Mouse (Mus musculus): ENCODE results near the gene Galnt18. TPM values are rescaled to one million over a fixed set of nuclear protein-coding genes. Genes with fewer than 3 reads are reported as not detected.

The Galnt18 gene
- total RNA-seq, 1 experiment from 2014 or later = not detected

DNA sequence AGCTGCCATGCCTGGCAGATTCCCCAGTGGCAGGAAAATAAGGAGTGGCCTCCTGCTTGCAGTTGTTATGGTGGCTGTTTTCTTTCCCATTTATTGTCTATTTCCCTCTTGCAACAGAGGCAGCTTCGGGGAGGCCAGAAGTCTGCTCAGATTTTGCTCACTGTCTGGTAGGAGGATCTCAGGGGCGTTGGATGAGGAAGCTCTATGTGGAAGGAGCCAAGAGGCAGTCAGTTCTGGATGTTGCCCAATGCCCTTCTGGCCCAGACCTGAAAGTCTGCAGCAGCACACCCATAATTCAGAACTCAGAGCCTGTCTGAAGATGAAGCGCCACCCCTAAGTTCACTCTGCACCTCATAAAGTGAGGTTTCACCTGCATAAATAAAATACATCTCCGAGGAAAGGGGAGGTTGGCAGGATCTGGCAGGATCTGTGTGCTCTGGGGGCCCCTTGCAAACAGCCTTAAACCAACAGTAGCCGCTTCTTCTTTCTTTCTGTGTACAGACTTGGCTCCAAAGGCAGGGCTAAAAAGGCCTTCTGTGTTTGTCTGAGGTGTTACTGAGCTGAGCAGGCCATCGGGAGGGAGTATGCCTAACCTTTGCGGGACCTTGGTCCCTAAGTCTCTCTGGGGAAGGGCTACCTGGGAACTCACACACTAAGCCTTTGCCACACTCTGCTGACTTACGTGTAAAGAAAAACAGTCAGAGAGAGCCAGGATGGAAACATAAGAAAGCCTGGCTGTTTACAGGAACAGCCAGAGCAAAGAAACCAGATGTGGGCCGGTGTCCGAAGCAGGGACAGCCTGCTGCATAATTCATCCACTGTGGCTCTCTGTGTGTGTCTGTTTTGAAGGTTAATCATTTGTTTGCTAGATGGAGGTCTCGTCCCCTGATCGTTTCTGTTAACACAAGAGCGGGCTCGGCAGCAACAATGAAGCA lies 116.4 kb downstream of the Galnt18 start:
- no peak for ATAC-seq (replicated peaks; ENCODE audit: insufficient number of reproducible peaks, low FRiP score, low TSS enrichment, poor library complexity, severe bottlenecking)

DNA sequence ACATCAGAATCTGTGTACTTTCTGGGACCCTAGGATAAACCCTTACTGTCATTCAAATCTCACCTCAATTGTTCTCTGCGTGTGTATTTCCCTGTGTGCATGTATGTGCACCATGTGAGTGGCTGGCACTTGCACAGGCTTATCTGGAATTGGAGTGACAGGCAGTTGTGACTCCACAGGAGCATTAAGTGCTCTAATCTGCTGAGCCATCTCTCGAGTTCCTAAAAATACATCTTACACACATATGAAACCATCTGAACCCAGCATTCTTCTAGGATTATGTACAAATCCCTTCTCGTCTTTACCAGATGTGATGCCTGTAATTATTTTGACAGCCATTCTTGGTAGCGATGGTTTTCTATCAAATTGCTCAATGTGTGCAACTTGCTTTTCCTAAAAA lies 121.2 kb downstream of the Galnt18 start:
- ATAC-seq (replicated peaks; ENCODE audit: insufficient number of reproducible peaks, low FRiP score, low TSS enrichment, poor library complexity, severe bottlenecking) = no peak

DNA sequence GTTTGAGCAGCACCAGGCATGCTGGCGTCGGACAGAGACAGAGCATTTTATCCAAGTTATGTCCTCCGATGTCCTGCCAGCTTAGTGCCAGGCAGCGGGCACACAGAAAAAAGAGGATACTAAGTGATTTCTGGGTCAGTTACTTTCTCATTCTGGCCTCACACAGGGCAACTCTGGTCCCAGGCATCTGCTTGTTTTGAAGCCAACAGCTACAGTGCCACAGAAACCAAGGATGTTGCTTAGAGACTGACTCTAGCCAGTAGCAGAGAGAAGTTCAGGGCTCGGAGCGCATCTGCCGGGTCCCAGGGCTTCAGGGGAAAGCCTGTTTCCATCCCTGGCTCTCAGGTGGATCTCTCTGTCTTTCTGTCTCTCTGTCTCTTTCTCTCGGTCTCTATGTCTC lies 124.8 kb downstream of the Galnt18 start:
- ATAC-seq (replicated peaks; ENCODE audit: insufficient number of reproducible peaks, low FRiP score, low TSS enrichment, poor library complexity, severe bottlenecking) = no peak

DNA sequence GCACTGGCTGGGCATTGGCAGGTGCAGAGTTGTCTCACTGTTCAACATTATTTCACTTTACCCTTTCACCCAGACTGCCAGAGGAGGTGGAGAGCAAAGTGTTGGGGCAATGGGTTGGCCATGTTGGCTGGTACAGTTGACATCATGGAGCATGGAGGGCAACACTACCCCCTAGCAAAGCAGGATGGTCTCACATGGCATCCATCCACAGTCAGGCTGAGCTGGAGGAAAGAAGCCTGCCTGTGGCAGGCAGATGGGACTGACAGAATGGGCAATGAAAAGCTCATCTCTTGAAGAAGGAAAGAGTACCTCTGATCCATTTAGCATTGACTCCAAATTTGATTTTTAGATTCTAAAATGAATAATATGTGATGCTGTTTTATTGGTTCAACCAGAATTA lies 125.3 kb downstream of the Galnt18 start:
- ATAC-seq (replicated peaks; ENCODE audit: insufficient number of reproducible peaks, low FRiP score, low TSS enrichment, poor library complexity, severe bottlenecking) = no peak

DNA sequence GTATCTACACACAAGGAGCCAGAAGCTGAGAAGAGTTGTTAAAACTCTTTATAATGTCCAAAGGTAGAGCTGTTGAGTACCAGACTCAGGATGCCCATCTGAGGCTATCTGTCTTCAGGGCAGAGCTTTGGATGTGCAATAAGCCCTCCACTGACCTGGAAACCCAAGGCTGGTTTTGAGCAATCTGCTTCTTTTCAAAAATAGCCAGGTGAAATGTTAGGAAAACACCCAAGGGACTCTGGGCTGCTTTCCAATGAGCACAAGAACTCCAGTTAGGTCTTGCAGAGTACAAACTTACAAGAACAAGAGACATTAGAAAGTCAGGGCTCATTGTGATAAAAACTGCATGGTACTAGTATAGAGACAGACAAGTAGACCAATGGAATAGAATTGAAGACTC lies 135.4 kb downstream of the Galnt18 start:
- no peak for ATAC-seq (replicated peaks; ENCODE audit: insufficient number of reproducible peaks, low FRiP score, low TSS enrichment, poor library complexity, severe bottlenecking)

DNA sequence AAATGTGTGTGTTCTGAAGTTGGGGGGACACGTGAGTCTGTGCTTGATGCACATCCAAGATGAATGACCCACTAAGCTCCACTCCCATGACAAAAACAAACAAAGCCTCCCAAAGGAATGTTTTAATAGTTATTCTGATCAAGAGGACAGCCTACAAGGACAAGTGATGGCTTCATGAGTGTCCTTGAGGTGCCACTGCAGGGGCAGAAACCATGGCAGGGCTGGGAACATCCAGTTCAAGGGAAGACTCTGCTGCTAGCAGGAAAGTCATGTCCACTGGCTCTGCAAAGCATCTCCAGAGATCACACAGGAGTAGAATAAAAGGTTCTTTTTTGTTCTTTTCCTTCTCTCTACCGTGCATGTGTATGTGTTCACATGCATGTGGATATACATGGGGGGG lies 140.9 kb downstream of the Galnt18 start:
- ATAC-seq (replicated peaks; ENCODE audit: insufficient number of reproducible peaks, low FRiP score, low TSS enrichment, poor library complexity, severe bottlenecking) = no peak

DNA sequence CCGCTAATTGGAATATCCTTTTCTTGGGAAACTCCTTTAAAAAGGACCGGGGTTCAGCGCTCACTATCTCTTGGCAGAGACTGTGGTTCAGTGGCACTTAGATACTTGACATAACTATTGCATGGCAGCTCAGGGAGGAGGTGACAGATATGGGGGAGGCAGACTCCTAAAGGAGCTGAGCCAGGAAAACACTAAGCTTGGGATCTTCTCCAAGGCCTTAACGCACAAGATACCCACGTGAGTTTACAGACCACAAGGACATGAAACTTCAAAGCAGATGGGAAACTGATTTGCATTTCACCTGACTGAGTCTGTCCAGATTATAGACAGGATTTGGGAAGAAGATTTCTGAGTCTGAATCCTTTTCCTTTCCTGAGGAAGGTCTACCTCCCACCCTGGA lies 141.3 kb downstream of the Galnt18 start:
- no peak for ATAC-seq (replicated peaks; ENCODE audit: insufficient number of reproducible peaks, low FRiP score, low TSS enrichment, poor library complexity, severe bottlenecking)

DNA sequence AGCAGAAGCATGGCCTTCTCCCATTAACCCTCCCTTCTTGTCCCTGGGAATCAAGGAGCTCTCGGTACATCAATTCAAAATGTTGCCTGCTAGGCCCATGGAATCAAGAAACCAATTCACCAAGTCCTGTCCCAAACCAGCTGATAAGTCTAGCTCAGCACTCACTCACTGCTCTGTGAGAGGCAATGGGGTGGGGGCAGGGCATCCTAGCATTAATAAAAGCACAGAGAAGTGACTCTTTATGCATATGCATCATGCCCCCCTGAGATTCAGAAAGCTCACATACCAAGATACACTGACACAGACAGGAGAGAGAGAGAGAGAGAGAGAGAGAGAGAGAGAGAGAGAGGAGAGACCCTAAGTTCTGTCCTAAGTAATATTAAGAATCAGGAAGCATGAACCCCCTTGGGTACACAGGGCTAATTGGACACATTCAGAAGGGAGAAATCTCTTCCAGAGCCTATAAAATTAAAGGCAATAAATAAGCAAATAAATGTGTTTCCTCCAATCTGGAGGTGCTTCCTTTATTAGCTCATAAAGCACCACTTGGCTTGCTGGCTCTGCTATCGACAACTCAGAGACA lies 141.8 kb downstream of the Galnt18 start:
- no peak for ATAC-seq (replicated peaks; ENCODE audit: insufficient number of reproducible peaks, low FRiP score, low TSS enrichment, poor library complexity, severe bottlenecking)

DNA sequence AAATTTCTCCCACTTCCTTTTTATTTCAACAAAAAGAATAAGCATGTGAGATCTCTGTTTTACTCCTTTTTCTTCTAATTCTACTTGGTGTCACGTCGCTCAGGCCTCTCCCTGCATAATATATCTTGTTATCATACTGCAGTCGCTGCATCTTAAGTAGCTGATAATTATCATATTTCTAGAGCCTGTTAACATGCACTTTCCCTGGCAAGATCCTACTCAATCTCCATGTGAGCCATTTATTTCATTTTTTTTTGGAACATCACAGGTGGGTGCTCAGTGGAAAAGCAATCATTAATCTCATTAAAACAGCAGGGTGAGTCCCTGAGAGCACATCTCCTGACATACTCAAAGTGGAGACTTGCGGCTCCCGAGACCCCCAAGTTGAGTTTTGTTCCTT lies 143.3 kb downstream of the Galnt18 start:
- ATAC-seq (replicated peaks; ENCODE audit: insufficient number of reproducible peaks, low FRiP score, low TSS enrichment, poor library complexity, severe bottlenecking) = no peak

DNA sequence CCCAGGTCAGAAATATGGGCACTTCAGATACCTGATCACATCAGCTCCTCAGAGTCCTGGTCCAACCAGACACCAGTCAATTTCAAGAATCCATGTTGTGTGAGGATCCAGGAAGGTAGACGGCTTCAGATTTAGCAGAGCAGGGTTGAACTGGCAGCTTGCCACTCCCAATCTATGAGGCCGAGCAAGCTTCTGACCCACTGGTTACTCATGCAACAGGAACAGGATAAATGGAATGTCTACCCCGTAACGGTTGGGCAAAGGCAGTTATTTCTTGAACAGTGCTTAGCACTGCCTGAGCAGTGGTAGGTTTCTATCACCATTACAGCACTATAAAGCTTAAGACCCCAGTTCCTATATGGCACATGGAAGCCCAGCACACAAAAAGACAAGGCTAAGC lies 148.5 kb downstream of the Galnt18 start:
- ATAC-seq (replicated peaks; ENCODE audit: insufficient number of reproducible peaks, low FRiP score, low TSS enrichment, poor library complexity, severe bottlenecking) = no peak

DNA sequence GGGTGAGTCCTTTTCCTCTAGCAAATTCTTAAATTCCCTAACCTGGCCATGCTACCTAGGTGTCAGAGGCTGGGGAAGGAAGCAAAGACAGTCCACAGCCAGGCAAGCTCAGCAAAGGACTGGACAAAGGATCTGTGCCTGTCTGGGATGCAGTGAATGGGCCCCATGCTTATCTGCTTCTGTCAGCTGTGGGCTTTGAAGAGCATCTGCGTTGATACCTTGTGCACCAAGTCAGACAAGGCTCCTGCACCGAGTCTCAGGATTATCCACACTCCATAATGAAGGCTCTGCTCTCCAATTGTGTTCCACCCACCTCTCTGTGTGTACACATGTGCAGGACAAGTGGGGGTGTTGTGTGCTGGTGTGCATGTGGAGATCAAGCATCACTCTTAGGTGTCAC lies 153.5 kb downstream of the Galnt18 start:
- ATAC-seq (replicated peaks; ENCODE audit: insufficient number of reproducible peaks, low FRiP score, low TSS enrichment, poor library complexity, severe bottlenecking) = no peak

DNA sequence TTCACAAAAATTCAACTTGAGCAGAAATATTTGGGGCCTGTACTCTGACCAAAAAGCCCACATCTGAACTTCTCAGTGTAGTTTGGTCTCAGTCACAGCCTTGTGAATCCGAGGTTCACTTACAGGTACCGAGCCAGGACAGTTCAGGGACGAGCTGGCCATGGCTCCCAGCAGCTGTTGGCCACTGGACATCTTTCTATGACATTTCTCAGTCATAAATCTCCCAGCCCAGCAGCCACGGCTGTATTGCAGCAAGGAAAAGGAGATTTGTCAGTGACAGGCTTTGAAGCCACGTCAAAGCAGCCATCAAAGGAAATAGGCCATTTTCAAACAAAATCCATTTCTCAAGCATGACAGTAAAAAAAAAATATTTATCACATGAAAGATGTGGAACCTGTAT lies 154.0 kb downstream of the Galnt18 start:
- no peak for ATAC-seq (replicated peaks; ENCODE audit: insufficient number of reproducible peaks, low FRiP score, low TSS enrichment, poor library complexity, severe bottlenecking)

DNA sequence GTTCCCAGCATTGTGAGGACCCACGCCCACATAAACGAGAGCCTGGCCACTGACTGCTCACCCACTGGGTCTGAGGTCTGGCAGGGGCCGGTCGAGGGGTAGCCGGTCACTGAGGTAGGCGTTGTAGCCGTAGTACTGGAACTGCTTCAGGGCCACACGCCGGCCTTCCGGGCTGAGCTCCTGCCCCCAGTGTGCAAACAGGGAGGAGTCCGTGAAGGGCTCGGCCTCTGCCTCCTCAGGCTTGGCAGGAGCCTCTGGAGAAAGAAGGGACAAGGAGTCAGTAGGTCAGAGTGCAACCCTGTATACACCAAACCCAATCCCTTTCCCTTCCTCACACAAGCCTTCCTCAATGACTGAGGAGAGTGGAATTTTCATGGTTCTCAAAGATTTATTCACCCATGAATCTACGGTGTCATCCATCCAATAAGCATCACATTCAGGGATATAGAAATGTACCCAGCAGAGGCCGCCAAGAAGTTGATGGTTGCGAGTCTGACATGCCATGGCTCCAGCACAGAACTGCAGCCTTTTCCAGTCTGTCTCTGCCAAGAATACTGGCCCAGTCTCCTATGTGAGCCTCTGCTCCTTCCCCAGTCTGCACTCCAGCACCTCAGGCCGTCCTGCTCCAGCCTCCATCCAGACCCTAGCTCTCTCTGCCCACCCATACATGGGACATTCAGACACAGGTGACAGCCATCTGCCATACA lies 163.4 kb downstream of the Galnt18 start:
- ATAC-seq (replicated peaks; ENCODE audit: insufficient number of reproducible peaks, low FRiP score, low TSS enrichment, poor library complexity, severe bottlenecking) = no peak

DNA sequence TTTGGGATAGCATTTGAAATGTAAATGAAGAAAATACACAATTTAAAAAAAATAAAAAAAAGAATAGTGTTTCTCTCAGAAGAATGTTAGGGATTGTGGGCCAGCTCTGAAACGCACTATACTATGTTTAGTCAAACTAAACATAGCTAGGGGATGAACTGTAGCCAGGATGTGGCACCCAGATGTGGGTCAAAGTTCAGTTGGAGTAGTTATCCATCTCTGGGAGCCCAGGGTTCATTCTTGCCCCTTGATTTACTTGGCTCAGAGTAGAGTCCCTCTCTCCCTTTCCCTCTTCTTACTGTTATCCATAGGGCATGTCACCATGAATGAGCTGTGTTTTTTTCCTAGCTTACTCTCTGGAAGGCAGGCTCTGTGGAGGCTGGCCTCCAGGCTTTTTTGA lies 165.3 kb downstream of the Galnt18 start:
- ATAC-seq (replicated peaks; ENCODE audit: insufficient number of reproducible peaks, low FRiP score, low TSS enrichment, poor library complexity, severe bottlenecking) = no peak

DNA sequence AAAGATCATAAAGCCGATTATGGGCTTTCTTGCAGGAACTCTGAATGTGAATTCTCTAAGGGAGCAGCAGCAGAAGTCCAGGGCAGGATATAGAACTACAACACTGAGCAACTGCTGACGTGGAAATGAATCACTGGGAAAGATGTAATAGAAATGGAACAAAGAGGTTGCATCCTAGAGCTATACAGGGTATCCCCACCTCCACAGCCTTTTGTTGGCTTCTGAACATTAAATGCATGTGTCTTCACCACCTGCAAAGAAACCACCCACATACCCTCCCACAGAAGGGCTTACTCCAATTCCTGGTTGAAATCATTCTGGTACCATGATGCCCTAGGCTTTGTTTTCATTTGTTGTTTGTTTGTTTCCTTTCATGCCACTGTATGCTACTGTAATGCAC lies 172.3 kb downstream of the Galnt18 start:
- ATAC-seq (replicated peaks; ENCODE audit: insufficient number of reproducible peaks, low FRiP score, low TSS enrichment, poor library complexity, severe bottlenecking) = no peak

DNA sequence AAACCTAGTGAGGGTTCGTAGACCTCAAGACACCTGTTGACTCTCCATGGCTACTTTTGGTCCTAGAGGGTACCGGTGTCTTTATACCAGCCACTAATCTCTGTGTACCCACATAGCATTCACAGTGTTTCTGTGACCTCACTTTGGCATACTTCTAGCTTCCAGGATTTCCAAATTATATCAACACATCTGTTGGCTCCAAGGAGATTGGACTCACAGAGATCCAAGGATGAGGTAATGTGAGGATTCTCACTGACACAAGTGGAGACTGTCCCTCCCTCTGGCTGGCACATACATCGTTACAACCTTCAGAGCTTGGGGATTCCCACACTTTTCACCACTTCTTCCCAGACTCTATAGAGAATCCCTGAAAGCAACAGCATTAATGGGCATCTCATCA lies 173.7 kb downstream of the Galnt18 start:
- ATAC-seq (replicated peaks; ENCODE audit: insufficient number of reproducible peaks, low FRiP score, low TSS enrichment, poor library complexity, severe bottlenecking) = no peak

DNA sequence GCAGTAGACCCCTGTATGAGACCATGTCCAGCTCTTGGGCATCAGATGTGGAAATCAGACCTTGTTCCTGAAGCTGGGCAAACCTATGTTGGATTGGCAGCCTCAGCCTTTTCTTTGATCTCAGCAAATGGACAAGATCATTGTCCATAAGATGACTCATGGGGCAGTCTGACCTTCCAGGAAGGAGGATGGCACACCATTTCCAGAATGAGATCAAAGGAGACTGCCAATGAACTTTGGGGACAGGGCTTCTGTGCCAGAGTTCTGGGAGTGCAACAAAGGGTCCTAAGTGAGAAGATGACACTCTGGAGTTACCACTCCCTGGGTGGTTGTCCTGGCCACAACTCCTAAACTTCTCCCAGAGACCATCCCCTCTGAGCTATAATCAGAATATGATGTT lies 174.1 kb downstream of the Galnt18 start:
- ATAC-seq (replicated peaks; ENCODE audit: insufficient number of reproducible peaks, low FRiP score, low TSS enrichment, poor library complexity, severe bottlenecking) = no peak

DNA sequence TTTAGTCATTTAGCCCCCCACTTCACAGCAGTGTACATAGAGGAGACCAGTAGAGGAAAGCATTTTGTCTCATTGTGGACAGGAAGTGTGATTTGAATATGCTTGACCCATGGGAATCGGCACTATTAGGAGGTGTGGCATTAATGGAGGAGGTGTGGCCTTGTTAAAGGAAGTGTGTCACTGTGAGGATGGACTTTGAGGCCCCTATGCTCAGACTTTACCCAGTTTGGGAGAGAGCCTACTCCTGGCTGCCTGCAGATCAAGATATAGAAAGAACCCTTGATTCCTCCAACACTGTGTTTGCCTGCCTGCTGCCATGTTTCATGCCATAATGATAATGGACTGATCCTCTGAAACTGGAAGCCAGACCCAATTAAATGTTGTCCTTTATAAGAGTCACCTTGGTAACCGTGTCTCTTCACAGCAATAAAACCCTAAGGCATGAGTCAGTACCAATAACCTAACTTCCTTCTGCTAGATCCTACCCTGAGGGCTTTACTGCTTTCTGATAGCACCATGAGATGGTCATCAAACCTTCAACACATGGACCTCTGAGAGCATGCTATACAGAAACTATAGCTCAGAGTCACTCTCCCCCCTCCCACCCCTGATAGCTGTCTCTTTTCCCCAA lies 175.1 kb downstream of the Galnt18 start:
- ATAC-seq (replicated peaks; ENCODE audit: insufficient number of reproducible peaks, low FRiP score, low TSS enrichment, poor library complexity, severe bottlenecking) = no peak

DNA sequence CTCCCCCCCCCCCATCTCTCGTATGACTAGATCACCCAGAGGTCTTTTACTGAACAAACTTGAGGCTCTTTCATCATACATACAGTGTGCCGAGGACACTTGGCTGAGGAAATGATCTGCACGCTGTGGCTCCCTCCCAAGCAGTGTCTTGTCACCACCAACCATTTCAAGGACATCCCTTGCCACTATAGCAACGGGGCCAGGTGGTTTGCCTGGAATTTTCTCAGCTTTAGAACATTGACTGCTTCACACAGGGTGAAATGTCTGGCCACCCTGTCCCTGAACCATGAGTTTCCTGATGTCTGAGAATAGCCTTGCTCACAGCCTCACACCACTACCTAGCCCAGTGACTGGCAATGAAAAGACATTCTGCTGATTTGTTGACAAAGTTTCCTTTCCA lies 176.6 kb downstream of the Galnt18 start:
- no peak for ATAC-seq (replicated peaks; ENCODE audit: insufficient number of reproducible peaks, low FRiP score, low TSS enrichment, poor library complexity, severe bottlenecking)

Measured in monocyte, adult 5-6 weeks (primary cell).